In genomic region chr11:116075539-116076265, GRCm38 (mm10) we compare ENCODE assay signal across 13 mouse cellular contexts. TPM values are rescaled to one million over a fixed set of nuclear protein-coding genes. Genes with fewer than 3 reads are reported as not detected.
A peak's percentile ranks its signal among the peaks of the same experiment; 100 is the strongest.
DNase-seq lines count a peak whose midpoint lies in the region; ATAC-seq lines count a peak whose summit lies in the region.
"Had no signal": no experiment of that assay in that cellular context is flagged by ENCODE, and none has a peak within 500 bp of the region (broad histone marks: within the 10 kb centered on the region; RNA-seq: fewer than 3 reads in every experiment).

No protein-coding gene starts in this region.

- peak overlapping the region; percentile 8; the same call in 1 of the 2 replicates for H3K9ac ChIP-seq in forebrain, embryonic 14.5 days (ENCODE audit: low read length)
- no peak overlapping the region for H3K9ac ChIP-seq in forebrain, embryonic 15.5 days (replicated peaks)
- no peak overlapping the region for H3K9ac ChIP-seq in stomach, embryonic 15.5 days
- H3K9ac ChIP-seq: hindbrain, embryonic 15.5 days had no signal

- ATAC-seq in forebrain, embryonic 14.5 days = no peak
- ATAC-seq in forebrain, embryonic 15.5 days (replicated peaks) = no peak
- ATAC-seq in common myeloid progenitor, adult 5-6 weeks (replicated peaks; ENCODE audit: low read depth, poor library complexity, severe bottlenecking) = peak; percentile 7; the same call in 1 of the 2 replicates
- ATAC-seq in stomach, embryonic 15.5 days (ENCODE audit: insufficient read depth, low FRiP score, low read depth) = no peak

- H3K9me3 ChIP-seq in forebrain, embryonic 14.5 days (replicated peaks; ENCODE audit: control insufficient read depth, low read length) = no peaks in the 10 kb centered on the region
- no peaks in the 10 kb centered on the region for H3K9me3 ChIP-seq in forebrain, embryonic 15.5 days
- H3K9me3 ChIP-seq in stomach, embryonic 15.5 days = no peaks in the 10 kb centered on the region
- H3K9me3 ChIP-seq: hindbrain, embryonic 15.5 days had no signal

- H3K4me3 ChIP-seq in forebrain, embryonic 14.5 days (ENCODE audit: low read depth, low read length) = no peak overlapping the region
- no peak overlapping the region for H3K4me3 ChIP-seq in forebrain, embryonic 15.5 days
- H3K4me3 ChIP-seq in stomach, embryonic 15.5 days (replicated peaks) = no peak overlapping the region
- H3K4me3 ChIP-seq: hindbrain, embryonic 15.5 days had no signal

- no peaks in the 10 kb centered on the region for H3K4me1 ChIP-seq in forebrain, embryonic 14.5 days (ENCODE audit: control insufficient read depth, insufficient read depth, low read length)
- peaks cover 7% of the 10 kb centered on the region; the same call in 1 of the 2 replicates for H3K4me1 ChIP-seq in forebrain, embryonic 15.5 days
- H3K4me1 ChIP-seq in stomach, embryonic 15.5 days = peaks cover 13% of the 10 kb centered on the region

- 62% methylated on average over 20 of the region's 20 CpGs for WGBS in forebrain, embryonic 14.5 days
- 55% methylated on average over 20 of the region's 20 CpGs for WGBS in forebrain, embryonic 15.5 days
- 44% methylated on average over 20 of the region's 20 CpGs for WGBS in stomach, embryonic 15.5 days

- H3K36me3 ChIP-seq in forebrain, embryonic 14.5 days (ENCODE audit: control insufficient read depth, insufficient read depth, low read length) = peaks cover 23% of the 10 kb centered on the region
- H3K36me3 ChIP-seq in forebrain, embryonic 15.5 days = peaks cover 17% of the 10 kb centered on the region
- peaks cover 15% of the 10 kb centered on the region; the same call in 1 of the 2 replicates for H3K36me3 ChIP-seq in stomach, embryonic 15.5 days

- no peak overlapping the region for H3K4me2 ChIP-seq in forebrain, embryonic 14.5 days (ENCODE audit: low read length)
- no peak overlapping the region for H3K4me2 ChIP-seq in forebrain, embryonic 15.5 days (replicated peaks)
- H3K4me2 ChIP-seq in stomach, embryonic 15.5 days = 0 out of 2 replicates have a peak overlapping the region, but pooled peaks have one; percentile 2
- H3K4me2 ChIP-seq: hindbrain, embryonic 15.5 days; midbrain, embryonic 11.5 days had no signal

- DNase-seq in forebrain, embryonic 14.5 days (ENCODE audit: low spot score) = no peak
- peak; percentile 68 for DNase-seq in ovary, adult 18-20 months (ENCODE audit: low spot score)
- DNase-seq in ovary, postnatal 10 days (ENCODE audit: low spot score) = no peak
- DNase-seq in urinary bladder, postnatal 25 days (ENCODE audit: low spot score) = no peak
- no peak for DNase-seq in layer of hippocampus, postnatal 10 days (ENCODE audit: low spot score in 2 of 2)
- DNase-seq: adrenal gland, postnatal 10 days; kidney, postnatal 10 days; left cerebral cortex, postnatal 4 days had no signal

- no peaks in the 10 kb centered on the region for H3K27me3 ChIP-seq in forebrain, embryonic 14.5 days (replicated peaks; ENCODE audit: control insufficient read depth, insufficient read depth, low read length)
- H3K27me3 ChIP-seq in forebrain, embryonic 15.5 days = no peaks in the 10 kb centered on the region
- no peaks in the 10 kb centered on the region for H3K27me3 ChIP-seq in stomach, embryonic 15.5 days (replicated peaks)
- H3K27me3 ChIP-seq: hindbrain, embryonic 15.5 days had no signal

- H3K27ac ChIP-seq in forebrain, embryonic 14.5 days (ENCODE audit: low read depth, low read length) = no peak overlapping the region
- H3K27ac ChIP-seq in forebrain, embryonic 15.5 days (replicated peaks) = no peak overlapping the region
- H3K27ac ChIP-seq in stomach, embryonic 15.5 days = no peak overlapping the region
- H3K27ac ChIP-seq: hindbrain, embryonic 15.5 days had no signal

RNA-seq across cellular contexts. Expression of gene Unc13d, which starts 2.1 kb away (rescaled TPM):
- 0.19 and 0.62 TPM in 2 replicates for polyA plus RNA-seq in forebrain, embryonic 14.5 days (2014; fragmentation: Nextera tagmentation; extraction: Ambion mirVana)
- polyA plus RNA-seq in forebrain, embryonic 15.5 days (2015; fragmentation: Nextera tagmentation; extraction: Ambion mirVana) = 0.70 and 0.80 TPM in 2 replicates
- 29.7 and 29.9 TPM in 2 replicates for total RNA-seq in common myeloid progenitor, adult 5-6 weeks (2017)
- polyA plus RNA-seq in stomach, embryonic 15.5 days (2015; fragmentation: Nextera tagmentation; extraction: Ambion mirVana) = 6.5 and 8.0 TPM in 2 replicates
- total RNA-seq in layer of hippocampus, postnatal 10 days (2021) = 1 to 10 TPM; 1.3 TPM

RNA-seq across cellular contexts. Expression of gene Wbp2, which starts 11.1 kb away (rescaled TPM):
- polyA plus RNA-seq in forebrain, embryonic 14.5 days (2014; fragmentation: Nextera tagmentation; extraction: Ambion mirVana) = 145 and 166 TPM in 2 replicates
- polyA plus RNA-seq in forebrain, embryonic 15.5 days (2015; fragmentation: Nextera tagmentation; extraction: Ambion mirVana) = 138 and 144 TPM in 2 replicates
- 26.2 and 32.7 TPM in 2 replicates for total RNA-seq in common myeloid progenitor, adult 5-6 weeks (2017)
- 70.4 and 77.6 TPM in 2 replicates for polyA plus RNA-seq in stomach, embryonic 15.5 days (2015; fragmentation: Nextera tagmentation; extraction: Ambion mirVana)
- 100 to 1,000 TPM; 199 to 238 TPM for total RNA-seq in layer of hippocampus, postnatal 10 days (2021)

RNA-seq across cellular contexts. Expression of gene Unk, which starts 45.6 kb away (rescaled TPM):
- 23.4 and 24.9 TPM in 2 replicates for polyA plus RNA-seq in forebrain, embryonic 14.5 days (2014; fragmentation: Nextera tagmentation; extraction: Ambion mirVana)
- polyA plus RNA-seq in forebrain, embryonic 15.5 days (2015; fragmentation: Nextera tagmentation; extraction: Ambion mirVana) = 40.4 and 40.8 TPM in 2 replicates
- 15.8 and 28.5 TPM in 2 replicates for total RNA-seq in common myeloid progenitor, adult 5-6 weeks (2017)
- polyA plus RNA-seq in stomach, embryonic 15.5 days (2015; fragmentation: Nextera tagmentation; extraction: Ambion mirVana) = 27.3 and 33.2 TPM in 2 replicates
- 10 to 100 TPM; 23.9 to 28.1 TPM for total RNA-seq in layer of hippocampus, postnatal 10 days (2021)

RNA-seq across cellular contexts. Expression of gene H3f3b, which starts 47.9 kb away (rescaled TPM):
- 2,620 and 3,081 TPM in 2 replicates for polyA plus RNA-seq in forebrain, embryonic 14.5 days (2014; fragmentation: Nextera tagmentation; extraction: Ambion mirVana)
- 2,534 and 2,591 TPM in 2 replicates for polyA plus RNA-seq in forebrain, embryonic 15.5 days (2015; fragmentation: Nextera tagmentation; extraction: Ambion mirVana)
- 867 and 869 TPM in 2 replicates for total RNA-seq in common myeloid progenitor, adult 5-6 weeks (2017)
- polyA plus RNA-seq in stomach, embryonic 15.5 days (2015; fragmentation: Nextera tagmentation; extraction: Ambion mirVana) = 1,577 and 1,755 TPM in 2 replicates
- 100 to 1,000 TPM; 400 to 469 TPM for total RNA-seq in layer of hippocampus, postnatal 10 days (2021)

RNA-seq across cellular contexts. Expression of gene Trim47, which starts 51.3 kb away (rescaled TPM):
- 4.0 and 6.0 TPM in 2 replicates for polyA plus RNA-seq in forebrain, embryonic 14.5 days (2014; fragmentation: Nextera tagmentation; extraction: Ambion mirVana)
- polyA plus RNA-seq in forebrain, embryonic 15.5 days (2015; fragmentation: Nextera tagmentation; extraction: Ambion mirVana) = 7.0 and 7.7 TPM in 2 replicates
- 5.8 and 11.3 TPM in 2 replicates for total RNA-seq in common myeloid progenitor, adult 5-6 weeks (2017)
- polyA plus RNA-seq in stomach, embryonic 15.5 days (2015; fragmentation: Nextera tagmentation; extraction: Ambion mirVana) = 27.6 and 30.9 TPM in 2 replicates
- total RNA-seq in layer of hippocampus, postnatal 10 days (2021) = 1 to 10 TPM; 6.4 to 7.2 TPM
